Mouse (Mus musculus) thymus, postnatal 14 days (tissue): ENCODE measurements around the gene Alkbh3.

ENCODE experiments used
- DNase-seq: peaks from one replicate; pipeline ENCODE4 v3.0.0; 2021

Gene Alkbh3

DNA sequence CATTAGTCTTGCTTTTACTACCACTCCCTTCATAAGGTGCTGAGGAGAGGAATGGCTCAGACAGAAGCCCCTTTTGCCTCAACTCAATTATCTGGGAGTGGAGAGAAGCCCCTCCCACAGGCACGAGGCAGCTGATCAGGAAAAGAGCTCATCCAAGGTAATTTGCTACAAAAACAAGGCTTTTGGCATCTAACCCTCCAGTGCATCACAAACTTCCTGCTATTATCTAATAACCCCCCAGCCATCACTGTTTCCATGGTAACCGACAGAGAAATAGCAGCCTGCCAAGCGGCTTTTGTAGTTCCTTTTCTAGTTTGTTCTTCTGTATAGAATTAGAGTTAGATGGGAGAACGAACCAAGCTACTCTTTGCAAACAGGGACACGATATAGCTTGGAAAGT is 18.3 kb downstream of the Alkbh3 start:
- no peak for DNase-seq

DNA sequence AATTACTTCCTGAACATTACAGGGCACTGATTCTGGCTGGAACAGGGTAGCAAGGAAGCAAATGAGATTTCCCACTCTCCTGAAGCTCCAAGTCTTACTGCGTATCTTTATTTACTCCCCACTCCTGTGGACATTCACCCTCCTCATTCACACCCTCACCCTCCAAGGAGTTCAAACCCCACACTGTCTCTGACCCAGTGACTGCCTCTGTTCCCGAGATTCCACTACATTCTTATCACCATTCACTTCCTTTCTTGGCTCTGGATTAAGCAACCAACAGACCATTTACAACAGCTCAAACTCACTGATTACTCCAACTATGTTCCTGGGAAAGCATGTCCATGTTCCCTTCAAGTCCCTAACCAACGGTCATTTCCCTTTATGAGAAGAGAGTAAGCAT is 19.3 kb downstream of the Alkbh3 start:
- no peak for DNase-seq

DNA sequence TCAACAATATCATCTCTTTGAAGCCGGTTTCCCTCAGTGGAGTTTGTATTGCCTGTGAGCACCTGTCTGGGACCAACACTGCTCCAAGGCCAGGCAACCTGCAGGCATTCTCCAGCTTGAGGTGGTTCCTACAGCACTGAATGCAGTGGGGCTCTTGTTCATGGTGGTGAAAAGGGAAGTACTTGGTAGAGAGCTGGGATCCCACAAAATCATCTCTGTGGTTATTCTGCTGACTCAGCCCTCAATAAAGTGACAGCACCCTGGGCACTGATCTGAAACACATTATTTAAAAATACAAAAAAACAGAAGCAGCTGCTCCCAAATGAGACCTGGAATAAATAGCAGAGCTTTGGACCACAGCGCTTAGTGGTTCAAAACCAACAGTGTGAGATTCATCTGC is 22.2 kb downstream of the Alkbh3 start:
- no peak for DNase-seq

DNA sequence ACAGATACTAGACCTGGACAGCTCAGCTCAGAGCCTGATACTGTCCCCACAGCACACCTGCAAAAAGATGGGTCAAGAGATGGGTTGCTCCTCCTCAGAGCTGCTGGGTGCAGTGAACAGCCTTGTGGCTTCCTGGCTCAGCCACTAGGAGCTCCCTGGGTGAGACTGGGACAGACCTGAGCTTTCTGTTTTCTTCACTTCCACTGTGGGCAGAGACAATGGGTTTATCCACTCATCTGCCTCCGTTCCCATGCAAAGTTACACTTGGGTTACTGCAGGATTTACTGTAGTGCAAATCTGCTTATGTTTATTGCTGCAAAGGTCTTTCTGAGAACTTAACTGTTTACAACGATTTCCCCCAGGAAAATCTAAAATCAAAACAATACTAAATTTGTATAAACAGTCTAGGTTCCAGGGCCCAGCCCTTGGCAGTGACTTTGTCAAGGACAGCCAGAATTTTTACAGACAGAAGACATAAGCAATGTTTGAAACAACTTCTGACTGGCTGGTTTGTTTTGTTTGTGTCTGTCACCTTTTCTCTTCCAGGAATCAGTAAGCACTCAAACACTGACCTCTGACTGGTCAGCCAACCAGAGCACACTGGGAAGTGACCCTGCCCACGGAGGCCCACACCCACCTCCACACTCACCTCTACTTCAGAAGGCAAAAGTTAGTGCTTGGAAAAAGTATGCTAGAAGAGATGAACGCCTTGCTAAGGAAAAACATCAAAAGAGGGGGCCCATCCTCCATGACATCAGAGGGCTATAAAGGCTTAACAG is 28.0 kb downstream of the Alkbh3 start:
- DNase-seq = no peak

DNA sequence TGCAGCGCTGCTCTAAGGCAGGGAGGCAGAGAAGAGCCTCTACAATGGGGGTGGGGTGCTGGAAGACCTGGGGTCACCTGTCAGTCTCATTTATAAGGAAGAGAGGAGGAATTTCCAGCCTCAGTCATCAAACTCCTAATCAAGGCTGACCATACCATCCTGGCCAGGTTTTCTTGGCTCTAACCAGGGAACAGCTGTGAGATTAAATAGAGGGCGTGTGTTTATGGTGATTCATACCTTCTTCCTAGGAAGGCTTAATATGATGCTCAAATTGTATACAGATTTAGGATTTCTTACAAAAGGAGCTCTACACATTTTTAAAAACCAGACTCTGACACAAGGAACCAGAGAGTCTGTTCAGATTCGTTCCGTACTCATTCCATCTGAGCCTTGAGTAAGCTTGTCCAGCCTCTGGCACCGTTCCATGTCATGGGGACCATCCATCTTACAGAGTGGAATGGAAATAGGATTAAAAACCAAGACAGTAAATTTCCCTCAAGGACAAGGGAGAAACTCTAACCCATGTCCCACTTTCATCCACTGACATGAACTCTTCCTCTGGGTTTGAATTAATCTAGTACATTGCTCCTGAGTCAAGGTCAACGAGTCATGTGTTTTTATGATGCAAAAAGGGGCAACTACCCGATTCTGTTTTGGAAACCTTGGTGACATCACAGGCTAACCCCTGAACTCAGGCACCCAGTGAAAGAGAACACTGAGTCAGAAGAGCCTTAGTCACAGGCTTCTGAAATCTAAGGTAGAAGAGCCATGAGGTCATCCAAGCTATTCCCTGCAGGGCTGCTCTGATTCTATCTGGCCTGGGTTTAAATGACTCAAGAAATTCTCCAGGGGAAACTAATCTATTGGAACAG is 31.1 kb downstream of the Alkbh3 start:
- no peak for DNase-seq

DNA sequence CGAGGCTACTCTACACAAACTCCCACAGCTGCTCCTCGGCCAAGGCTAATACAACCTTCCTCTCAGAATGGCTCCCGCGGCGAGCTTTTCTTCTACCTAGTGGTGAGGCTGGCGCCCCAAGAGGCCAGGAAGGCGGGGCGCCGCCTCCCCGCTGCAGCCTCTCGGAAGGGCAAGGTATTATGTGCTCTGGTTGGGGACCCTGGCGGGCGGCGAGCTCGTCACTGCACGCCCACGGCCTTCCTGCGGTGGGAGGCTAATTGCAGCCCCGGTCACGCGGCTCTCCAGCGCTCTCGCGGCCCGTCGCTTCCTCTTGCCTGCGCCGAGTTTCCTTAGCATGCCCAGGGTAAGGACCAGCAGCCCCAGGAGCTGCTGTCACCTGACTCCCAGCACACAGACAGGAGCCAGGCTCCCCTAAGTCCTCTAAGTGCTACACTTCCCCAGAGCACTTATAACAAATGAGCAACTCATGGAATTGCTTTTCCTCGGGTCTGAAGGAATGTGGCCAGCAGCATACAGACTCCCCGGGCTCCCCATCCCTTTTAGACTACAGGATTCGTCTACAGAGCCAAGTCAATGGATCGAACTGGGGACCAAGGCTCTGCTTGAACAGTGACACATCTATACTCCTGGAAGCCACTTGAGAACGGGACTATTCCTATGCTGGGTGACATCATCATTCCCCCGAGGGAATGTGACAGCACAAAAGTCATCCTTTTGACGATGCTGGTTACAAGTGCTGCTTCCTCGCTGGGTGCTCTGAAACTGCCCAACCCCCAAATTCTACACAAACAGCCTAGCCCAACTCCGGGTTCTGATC is 34.0 kb downstream of the Alkbh3 start:
- DNase-seq = peak; percentile 54

DNA sequence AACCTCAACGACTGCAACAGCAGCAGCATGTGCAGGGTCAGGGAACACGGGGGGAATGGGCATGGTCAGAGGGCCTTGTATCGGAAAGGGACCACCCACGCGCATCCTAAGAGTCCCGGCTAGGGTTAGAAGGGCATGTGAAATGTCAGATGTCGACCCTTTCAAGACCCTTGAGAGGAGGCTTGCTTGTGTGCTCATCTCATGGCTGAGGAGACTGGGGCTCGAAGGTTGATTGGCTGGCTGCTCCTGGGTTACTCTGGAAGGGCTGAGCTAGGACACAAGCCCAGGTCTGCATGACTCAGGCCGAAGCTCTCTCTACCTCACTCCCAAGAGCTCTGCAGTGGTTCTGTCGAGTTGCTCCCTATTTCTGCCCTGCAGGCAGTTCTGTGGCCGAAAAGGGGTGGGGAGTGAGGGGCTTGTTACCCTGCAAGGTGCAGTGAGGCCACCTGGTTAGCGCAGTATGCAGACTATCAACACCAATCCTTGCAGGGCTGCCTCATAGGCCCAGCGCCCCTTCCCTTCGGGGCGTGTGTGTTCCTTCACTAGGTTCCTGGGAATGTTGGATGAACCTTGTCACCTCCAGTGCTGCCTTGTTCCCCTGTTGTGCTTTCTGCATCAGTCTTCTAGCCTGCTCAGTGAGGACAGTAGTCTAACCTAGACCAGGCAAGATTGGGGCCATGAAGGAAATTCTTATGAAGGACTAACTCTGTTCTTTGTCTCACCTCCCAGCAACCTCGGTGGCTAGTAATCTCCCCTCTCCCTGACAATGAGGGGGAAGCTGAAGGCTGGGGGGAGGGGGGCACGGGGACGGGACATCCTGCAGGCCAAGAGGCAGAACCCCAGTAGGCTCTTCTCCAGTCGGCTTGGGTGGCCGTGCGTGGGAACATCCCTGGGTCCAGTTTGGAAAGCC is 34.8 kb downstream of the Alkbh3 start:
- DNase-seq = no peak

DNA sequence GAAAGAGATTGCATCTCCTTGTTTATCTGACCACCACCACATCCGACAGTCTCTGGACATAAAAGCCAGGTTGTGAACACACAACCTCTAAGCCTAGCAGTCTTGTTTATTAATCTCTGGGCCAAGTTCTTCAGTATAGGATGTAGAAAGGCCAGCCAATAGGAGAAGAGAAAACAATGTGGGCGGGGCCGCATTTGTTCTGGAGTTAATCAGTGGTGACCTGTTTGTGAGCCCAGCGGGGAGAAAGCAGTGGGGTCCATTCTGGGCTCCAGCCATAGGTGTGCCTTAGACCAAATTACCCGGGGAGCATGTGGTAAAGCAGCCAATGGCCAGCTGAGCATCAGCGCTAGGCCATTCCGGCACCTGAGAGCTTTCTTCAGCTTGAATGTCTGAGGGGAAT is 35.6 kb downstream of the Alkbh3 start:
- DNase-seq = no peak

DNA sequence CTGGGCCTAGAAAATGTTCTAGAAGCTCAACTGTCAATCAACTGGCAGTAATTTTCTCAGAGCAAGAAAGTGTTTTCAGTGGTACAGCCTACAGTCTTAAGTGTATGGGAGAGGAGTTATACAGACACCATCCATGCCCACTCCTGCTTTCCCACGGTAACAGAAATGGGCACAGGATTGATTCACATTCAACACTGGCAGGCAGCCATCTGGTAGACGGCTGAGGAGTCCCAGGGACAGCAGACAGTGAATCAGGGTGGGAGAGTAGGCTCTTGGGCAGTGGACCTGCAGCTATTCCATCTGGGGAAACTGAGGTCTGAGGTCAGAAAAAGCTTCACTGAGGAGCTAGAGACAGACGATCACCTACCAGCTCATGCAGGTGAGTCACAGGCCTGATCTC is 39.0 kb downstream of the Alkbh3 start:
- DNase-seq = no peak

DNA sequence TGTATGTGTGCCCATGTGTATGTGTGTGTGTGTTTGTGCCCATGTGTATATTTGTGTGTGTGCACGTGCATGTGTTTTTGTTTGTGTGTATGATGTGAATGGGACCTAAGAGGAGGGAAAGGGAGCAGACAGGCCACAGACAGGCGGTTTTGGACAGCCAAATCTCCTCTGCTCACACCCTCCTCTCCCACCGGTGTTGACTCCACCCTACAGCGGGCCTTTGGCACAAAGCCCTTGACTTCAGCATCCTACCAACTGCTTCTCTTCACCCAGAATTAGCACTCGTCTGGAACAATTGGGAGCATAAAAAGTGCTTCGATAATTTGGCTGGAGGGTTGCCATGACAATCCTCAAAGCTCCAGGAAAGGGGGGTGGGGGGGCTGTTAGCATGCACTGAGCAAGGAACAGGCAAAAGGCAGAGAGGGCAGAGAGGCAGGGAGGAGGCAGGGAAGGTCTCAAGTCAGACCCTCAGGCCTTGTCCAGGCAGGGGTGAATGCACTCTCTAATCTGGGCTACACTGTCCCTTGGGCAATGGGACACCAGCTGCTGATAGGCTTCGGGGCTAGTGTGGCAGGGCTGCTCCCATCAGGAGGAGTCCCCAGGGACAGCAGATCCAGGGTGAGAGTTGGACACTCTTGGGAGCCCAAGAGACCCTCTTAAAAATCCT is 46.0 kb downstream of the Alkbh3 start:
- no peak for DNase-seq

DNA sequence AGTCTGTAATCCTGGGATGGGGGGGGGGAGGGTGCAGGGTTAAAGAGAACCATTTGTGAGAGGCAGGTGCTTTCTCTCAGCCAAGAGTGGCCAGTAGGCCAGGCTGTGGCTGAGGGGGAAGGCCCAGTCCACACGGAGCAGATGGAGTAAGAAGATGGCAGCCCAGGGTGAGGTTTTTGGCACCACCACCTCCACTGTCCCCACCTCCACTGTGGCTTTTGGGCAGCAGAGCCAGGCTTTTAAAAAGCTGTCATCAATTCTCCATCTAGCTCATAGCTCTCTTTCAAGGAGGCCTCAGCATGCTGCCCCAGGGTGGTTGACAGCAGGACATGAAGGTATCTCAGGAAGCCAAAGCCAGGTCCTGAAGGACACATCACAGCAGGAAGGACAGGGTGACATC is 46.8 kb downstream of the Alkbh3 start:
- no peak for DNase-seq

DNA sequence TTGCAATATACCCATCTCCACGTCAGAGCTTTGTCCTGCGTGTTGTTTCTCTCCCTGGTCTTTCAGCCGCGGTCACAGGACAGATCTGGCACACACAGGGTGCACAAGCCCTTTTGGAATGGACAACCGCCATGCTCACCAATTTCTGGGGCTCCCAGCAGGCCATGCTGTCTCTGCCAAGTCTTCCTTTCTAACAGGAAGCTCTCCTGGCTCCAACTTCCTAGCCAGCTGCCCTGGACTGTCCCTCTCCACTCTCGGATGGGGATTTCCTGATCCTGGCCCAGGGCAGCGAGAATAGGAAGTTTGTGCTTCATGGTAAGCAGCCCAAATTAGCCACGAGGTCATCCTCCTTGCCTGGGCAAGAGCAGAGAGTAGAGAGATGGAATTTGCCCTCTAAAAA is 48.9 kb downstream of the Alkbh3 start:
- DNase-seq = no peak

DNA sequence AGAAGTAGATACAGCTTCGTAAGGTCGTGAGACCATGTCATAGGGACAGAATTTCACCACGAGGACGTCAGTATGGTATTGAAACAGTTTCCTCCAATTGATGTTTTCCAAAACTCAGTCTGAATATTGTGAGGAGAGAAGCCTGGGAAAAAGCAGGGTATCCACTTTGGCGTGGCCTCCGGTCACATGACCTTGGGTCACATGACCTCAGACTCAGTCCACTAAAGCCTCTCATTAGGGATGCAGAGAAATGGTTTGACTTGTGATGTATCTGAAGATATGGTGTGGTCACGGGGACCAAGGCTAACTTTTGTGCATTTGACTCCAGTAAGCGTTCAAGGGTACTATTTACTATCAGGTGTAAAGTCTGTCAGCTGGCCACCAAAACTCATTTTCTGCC is 51.3 kb downstream of the Alkbh3 start:
- no peak for DNase-seq

DNA sequence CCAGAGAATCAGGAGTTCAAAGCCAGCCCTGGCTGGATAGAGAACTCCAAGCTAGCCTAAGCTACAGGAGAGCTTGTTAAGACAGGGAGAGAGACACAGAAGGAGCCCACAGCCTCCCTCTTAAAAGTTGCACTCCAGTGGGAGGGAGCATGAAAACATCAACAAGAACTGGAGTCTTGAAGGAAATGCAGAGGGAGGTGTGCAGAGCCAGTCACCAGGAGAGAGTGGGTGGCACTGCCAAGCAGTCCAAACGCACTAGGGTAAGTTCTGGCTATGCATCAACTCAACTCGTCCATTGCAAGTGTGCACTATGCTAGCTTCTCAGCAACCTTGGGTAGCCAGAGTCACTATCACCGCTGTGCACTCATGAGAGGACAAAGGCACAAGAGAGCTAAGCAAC is 52.4 kb downstream of the Alkbh3 start:
- no peak for DNase-seq

DNA sequence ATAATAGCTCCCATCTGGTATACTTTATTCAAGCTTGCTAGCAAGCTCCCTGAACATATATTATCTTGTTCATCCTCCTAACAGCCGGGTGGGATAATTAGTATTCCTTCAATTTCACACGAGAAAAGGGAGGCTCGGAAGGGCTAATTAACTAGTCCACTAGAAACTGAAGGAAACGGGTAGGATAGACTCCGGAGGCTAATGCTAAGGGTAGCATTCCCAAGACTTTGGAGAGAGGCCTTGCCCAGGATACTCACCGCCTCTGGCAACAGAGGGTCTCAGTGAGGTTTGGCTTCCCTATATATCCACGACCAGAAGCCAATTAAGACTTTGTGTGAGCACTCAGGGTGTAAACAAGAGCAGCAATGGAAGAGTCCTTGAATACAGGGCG is 52.8 kb downstream of the Alkbh3 start:
- no peak for DNase-seq

DNA sequence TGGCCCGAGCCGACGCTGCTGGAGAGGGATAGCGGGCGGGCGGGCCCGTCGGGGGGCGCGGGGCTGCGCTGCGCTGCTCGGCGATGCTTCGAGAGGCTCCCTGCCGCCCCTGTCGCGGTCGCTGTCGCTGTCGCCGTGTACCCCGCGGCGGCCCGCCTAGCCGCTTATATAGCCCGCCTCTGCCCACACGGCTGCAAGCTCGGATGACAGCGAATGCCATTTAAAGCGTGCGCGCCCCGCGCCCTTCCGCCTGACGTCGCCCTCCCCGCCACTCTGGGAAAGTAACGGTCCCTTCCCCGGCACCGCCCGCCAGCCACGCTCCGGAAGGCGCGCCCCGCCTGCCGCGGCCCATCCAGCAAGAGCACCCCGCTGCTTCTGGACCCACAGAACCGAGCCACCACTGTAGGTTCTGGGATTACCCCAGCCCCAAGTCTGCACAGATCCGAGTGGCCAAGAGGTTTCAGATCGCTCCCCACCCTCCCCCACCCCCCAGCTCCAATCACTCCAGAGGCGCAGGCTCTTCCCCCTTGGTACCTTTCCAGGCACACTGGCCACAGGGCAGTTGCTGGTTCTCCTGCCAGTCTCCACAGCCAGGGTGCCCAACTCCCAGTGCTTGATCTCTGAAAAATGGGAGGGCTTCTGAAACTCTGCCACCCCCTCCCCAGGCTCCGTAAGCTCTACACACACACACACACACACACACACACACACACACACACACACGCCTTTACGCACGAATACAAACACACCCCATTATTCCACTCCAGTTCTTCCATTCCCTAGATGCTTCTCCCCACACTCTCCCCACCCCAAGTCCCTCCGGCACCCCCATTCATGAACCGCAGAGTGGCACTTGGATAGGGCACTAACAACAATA is 53.5 kb downstream of the Alkbh3 start, which contains the start of gene Gm13889:
TSS of gene Gm13889 (minus strand) at position 294 of the 877 bp plus-strand sequence.
- peak; percentile 54 for DNase-seq

DNA sequence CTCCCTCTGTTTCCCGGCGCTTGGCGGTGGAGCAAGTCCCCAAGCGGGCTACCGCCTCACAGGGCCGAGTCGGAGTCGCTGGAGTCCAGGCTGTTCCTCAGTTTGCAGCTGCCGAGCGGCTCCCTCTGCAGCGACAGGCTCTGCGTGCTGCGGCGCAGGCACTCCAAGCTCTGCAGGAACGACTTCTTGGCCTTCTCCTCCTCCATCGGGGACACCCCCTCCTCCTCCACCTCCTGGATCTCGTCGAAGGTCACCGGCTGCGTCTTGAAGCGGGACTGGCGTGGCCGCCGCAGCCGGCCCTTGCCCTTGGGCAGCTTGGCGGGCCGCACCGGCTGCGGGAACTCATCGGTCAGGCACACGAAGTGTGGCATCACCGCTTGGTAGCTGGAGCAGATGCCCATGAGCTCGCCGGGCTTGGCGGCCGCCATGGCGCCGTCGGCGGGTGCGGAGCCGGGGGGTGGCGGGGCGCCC is 54.2 kb downstream of the Alkbh3 start:
- peak; percentile 7 for DNase-seq

DNA sequence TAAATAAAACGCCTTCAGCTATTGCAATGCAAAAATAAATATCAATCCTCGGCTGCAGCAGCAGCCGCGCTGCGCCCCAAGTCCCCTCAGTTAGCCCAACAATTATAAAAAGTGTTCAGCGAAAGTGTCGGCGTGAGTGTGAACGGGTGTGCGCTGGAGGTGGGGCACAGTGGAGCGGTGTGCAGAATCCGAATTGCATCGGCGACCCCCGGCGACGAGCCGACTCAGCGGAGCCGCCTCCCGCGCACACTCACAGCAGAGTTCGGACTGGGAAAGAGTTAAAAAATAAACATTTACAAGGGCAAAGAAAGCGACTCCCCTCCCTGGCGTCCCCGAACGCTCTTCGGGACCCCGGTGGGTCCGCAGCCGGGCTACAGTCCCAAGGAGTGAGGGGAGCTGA is 54.7 kb downstream of the Alkbh3 start:
- DNase-seq = no peak

DNA sequence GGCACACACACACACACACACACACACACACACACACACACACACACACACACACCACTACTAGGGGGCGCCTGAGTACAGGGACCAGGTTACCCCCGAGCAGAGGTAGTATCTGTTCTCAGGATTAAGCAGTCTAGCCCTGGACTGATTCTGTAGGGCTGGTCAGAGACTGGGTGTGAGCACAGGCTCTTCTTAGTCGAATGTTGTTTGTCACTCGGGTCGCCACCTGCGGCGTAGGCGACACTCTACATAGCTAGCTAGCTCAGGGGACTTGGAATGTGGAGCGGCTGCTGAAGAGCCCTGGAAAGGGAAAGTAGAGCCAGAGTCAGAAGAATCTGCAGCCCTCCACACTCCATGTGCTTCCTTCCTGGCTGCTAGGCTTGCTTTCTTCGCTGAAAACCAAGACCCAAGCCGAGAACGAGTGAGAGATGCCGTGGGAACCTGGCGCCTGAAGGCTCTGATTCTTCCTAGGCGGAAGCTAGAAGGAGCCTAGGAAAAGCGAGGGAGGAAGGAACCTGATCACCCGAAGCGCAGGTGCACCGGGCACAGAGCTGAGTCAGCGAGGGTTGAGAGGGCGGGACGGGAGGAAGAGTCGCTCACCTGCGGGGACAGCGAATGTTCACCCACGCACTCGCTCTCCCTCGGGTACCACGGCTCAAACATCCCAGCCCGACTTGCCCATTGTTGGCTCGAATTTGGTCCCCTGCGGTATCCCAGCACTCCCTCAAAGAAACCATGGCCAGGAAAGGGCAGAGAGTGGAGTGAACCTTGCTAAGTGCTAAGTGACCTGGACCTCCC is 55.6 kb downstream of the Alkbh3 start:
- DNase-seq = no peak

DNA sequence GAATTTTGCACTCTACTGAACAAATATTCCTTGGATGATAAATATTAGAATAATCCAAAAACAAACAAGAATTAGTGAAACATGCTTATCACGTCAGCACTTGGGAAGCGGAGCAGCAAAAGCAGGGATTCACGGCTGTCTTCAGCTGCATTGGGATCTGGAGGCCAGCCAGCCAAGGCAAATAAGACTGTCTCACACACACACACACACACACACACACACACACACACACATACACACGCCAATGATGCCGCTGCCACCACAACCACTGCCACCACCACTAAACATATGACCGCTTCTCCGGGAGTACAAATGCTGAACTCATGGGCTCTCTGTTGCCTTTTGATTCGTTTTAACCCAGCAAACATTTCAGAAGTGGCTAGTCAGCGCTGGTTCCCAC is 56.9 kb downstream of the Alkbh3 start:
- no peak for DNase-seq
